In the genomic region with DNA sequence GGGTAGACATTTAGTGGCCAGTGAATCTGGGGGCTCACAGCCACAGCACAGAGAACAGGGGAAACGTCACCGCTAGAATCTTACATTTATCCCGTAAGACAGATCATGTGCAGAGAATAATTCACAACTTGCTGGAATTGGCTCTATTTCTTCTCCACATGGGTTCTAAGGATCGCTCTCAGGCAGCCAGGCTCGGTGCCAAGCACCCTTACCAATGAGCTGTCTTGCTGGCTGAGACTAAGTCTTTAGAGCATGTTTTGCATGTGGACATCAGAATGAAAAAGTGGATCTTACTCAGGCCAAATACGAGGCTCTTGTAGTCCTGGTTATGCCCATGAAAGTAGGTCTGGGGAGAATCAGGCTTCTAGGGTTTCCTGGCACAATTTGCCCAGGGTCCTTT, we compare ENCODE assay signal across 16 mouse cellular contexts. TPM values are rescaled to one million over a fixed set of nuclear protein-coding genes. Genes with fewer than 3 reads are reported as not detected.
A peak's percentile ranks its signal among the peaks of the same experiment; 100 is the strongest.
DNase-seq lines count a peak whose midpoint lies in the region; TF ChIP-seq lines count a peak whose summit lies in the region.
"Had no signal": no experiment of that assay in that cellular context is flagged by ENCODE, and none has a peak within 500 bp of the region (broad histone marks: within the 10 kb centered on the region; RNA-seq: fewer than 3 reads in every experiment).

No protein-coding gene starts in this region.

- peak overlapping the region; percentile 54 for H3K27ac ChIP-seq in gastrocnemius, adult 2 months
- H3K27ac ChIP-seq in layer of hippocampus, adult 2 months: no peak overlapping the region
- H3K27ac ChIP-seq: embryonic facial prominence, embryonic 12.5 days; intestine, embryonic 15.5 days; kidney, postnatal 0 days; liver, embryonic 13.5 days; stomach, embryonic 15.5 days had no signal

- DNase-seq in gastrocnemius, adult 2 months: peak; percentile 26
- no peak for DNase-seq in gastrocnemius, adult 18-20 months (ENCODE audit: low spot score)
- peak; percentile 23 to 27 for DNase-seq in layer of hippocampus, adult 2 months (ENCODE audit: low spot score in 2 of 2)
- no peak for DNase-seq in layer of hippocampus, adult 9-11 months
- DNase-seq in right cerebral cortex, postnatal 10 days (ENCODE audit: low spot score in 2 of 2): peak; percentile 57 to 59
- DNase-seq in right cerebral cortex, postnatal 25 days: no peak
- peak; percentile 38 for DNase-seq in right cerebral cortex, postnatal 4 days
- no peak for DNase-seq in cerebellum, postnatal 4 days (ENCODE audit: low spot score in 2 of 2)
- DNase-seq: cerebellum, adult 11-12 months; gastrocnemius, postnatal 14 days; liver, embryonic 13.5 days; thymus, postnatal 14 days had no signal

- no peak overlapping the region for H3K4me3 ChIP-seq in gastrocnemius, adult 2 months
- no peak overlapping the region for H3K4me3 ChIP-seq in layer of hippocampus, adult 2 months
- H3K4me3 ChIP-seq: embryonic facial prominence, embryonic 12.5 days; intestine, embryonic 15.5 days; liver, embryonic 13.5 days; stomach, embryonic 15.5 days had no signal

- TF ChIP-seq CTCF in gastrocnemius, adult 2 months (IDR thresholded peaks at IDR 0.05): no peak
- no peak for TF ChIP-seq CTCF in layer of hippocampus, adult 2 months (conservative IDR thresholded peaks at IDR 0.05)

- intact Hi-C loops in gastrocnemius, adult 2 months (cut with DNase I): no loop called here

RNA-seq across cellular contexts. Expression of gene Ankmy2, which starts 16.5 kb away (rescaled TPM):
- total RNA-seq in gastrocnemius, adult 2 months (2021): 1 to 10 TPM; 5.1 to 6.5 TPM
- total RNA-seq in gastrocnemius, adult 18-20 months (2021): 1 to 10 TPM; 5.3 to 5.4 TPM
- 10 to 100 TPM; 55.5 to 60.2 TPM for total RNA-seq in layer of hippocampus, adult 2 months (2021)

RNA-seq across cellular contexts. Expression of gene Bzw2, which starts 17.5 kb away (rescaled TPM):
- total RNA-seq in gastrocnemius, adult 2 months (2021): 100 to 1,000 TPM; 107 to 130 TPM
- 100 to 1,000 TPM; 105 to 125 TPM for total RNA-seq in gastrocnemius, adult 18-20 months (2021)
- total RNA-seq in layer of hippocampus, adult 2 months (2021): 10 to 100 TPM; 57.4 to 62.5 TPM

Comparison
In these comparisons a context has a peak if more than half of its experiments do, and no peak if none do; other contexts are left out.
1. DNase-seq: peak in gastrocnemius, adult 2 months (single experiment), layer of hippocampus, adult 2 months (2 of 2), right cerebral cortex, postnatal 10 days (2 of 2) and right cerebral cortex, postnatal 4 days (single experiment); none in gastrocnemius, adult 18-20 months (single experiment), layer of hippocampus, adult 9-11 months (single experiment), right cerebral cortex, postnatal 25 days (single experiment) and cerebellum, postnatal 4 days (0 of 2).
2. RNA of gene Ankmy2, which starts 16.5 kb away (total RNA-seq): 55.5 to 60.2 TPM in layer of hippocampus, adult 2 months; 5.1 to 6.5 TPM in gastrocnemius, adult 2 months and 5.3 to 5.4 TPM in gastrocnemius, adult 18-20 months; every median in the first group is over 4 times any median in the second.